21 mouse cellular contexts compared by ENCODE assay signal in genomic region chrX:52144491-52144890, GRCm38 (mm10). TPM values are rescaled to one million over a fixed set of nuclear protein-coding genes. Genes with fewer than 3 reads are reported as not detected.
DNase-seq lines count a peak whose midpoint lies in the region; ATAC-seq and TF ChIP-seq lines count a peak whose summit lies in the region.
"Had no signal": no experiment of that assay in that cellular context is flagged by ENCODE, and none has a peak within 500 bp of the region (broad histone marks: within the 10 kb centered on the region; RNA-seq: fewer than 3 reads in every experiment).

No protein-coding gene starts in this region.

- no peaks in the 10 kb centered on the region for H3K4me1 ChIP-seq in intestine, embryonic 16.5 days (ENCODE audit: control insufficient read depth, insufficient read depth, low read length)
- H3K4me1 ChIP-seq in intestine, embryonic 15.5 days (replicated peaks) = no peaks in the 10 kb centered on the region
- peaks cover 12% of the 10 kb centered on the region for H3K4me1 ChIP-seq in liver, adult 2 months (ENCODE audit: control insufficient read depth, insufficient read depth, low read length)
- H3K4me1 ChIP-seq in liver, embryonic 16.5 days (ENCODE audit: control insufficient read depth, low read depth, low read length) = no peaks in the 10 kb centered on the region; the same call in 1 of the 2 replicates
- H3K4me1 ChIP-seq: embryonic facial prominence, embryonic 13.5 days; forebrain, embryonic 12.5 days; heart, embryonic 15.5 days had no signal

- no peak for TF ChIP-seq POLR2A in liver, adult 2 months (IDR thresholded peaks at IDR 0.05; ENCODE audit: extremely low read depth, insufficient read depth, low read length)

- H3K4me3 ChIP-seq in intestine, embryonic 16.5 days (ENCODE audit: low read length) = no peak overlapping the region
- H3K4me3 ChIP-seq in intestine, embryonic 15.5 days (replicated peaks) = no peak overlapping the region
- H3K4me3 ChIP-seq in liver, adult 2 months (ENCODE audit: insufficient read depth, low read depth, low read length) = no peak overlapping the region; the same call in 1 of the 2 replicates
- no peak overlapping the region for H3K4me3 ChIP-seq in liver, embryonic 16.5 days (ENCODE audit: low read depth, low read length)
- H3K4me3 ChIP-seq: embryonic facial prominence, embryonic 13.5 days; forebrain, embryonic 12.5 days; heart, adult 2 months; heart, embryonic 15.5 days had no signal

- 0 out of 2 replicates have a peak overlapping the region, but pooled peaks have one; percentile 6 for H3K4me2 ChIP-seq in intestine, embryonic 16.5 days (ENCODE audit: low read depth, low read length)
- no peak overlapping the region for H3K4me2 ChIP-seq in intestine, embryonic 15.5 days (replicated peaks)
- H3K4me2 ChIP-seq in liver, embryonic 16.5 days (ENCODE audit: low read depth, low read length) = peak overlapping the region; percentile 12; the same call in 1 of the 2 replicates
- H3K4me2 ChIP-seq: embryonic facial prominence, embryonic 13.5 days; forebrain, embryonic 12.5 days; heart, embryonic 11.5 days; heart, embryonic 15.5 days had no signal

- TF ChIP-seq CTCF in liver, adult 2 months (IDR thresholded peaks at IDR 0.05; ENCODE audit: low read depth, low read length) = no peak

- no peaks in the 10 kb centered on the region for H3K27me3 ChIP-seq in intestine, embryonic 16.5 days (replicated peaks; ENCODE audit: control insufficient read depth, insufficient read depth, low read length)
- no peaks in the 10 kb centered on the region for H3K27me3 ChIP-seq in intestine, embryonic 15.5 days (replicated peaks)
- H3K27me3 ChIP-seq in liver, adult 2 months (ENCODE audit: control insufficient read depth, insufficient read depth, low read length) = no peaks in the 10 kb centered on the region
- no peaks in the 10 kb centered on the region for H3K27me3 ChIP-seq in liver, embryonic 16.5 days (ENCODE audit: control insufficient read depth, insufficient read depth, low read depth, low read length)
- H3K27me3 ChIP-seq: embryonic facial prominence, embryonic 13.5 days; forebrain, embryonic 12.5 days; heart, embryonic 15.5 days had no signal

- no peaks in the 10 kb centered on the region for H3K9me3 ChIP-seq in intestine, embryonic 16.5 days (ENCODE audit: control insufficient read depth, low read length)
- no peaks in the 10 kb centered on the region for H3K9me3 ChIP-seq in intestine, embryonic 15.5 days
- H3K9me3 ChIP-seq in liver, embryonic 16.5 days (replicated peaks; ENCODE audit: control insufficient read depth, low read length) = no peaks in the 10 kb centered on the region
- H3K9me3 ChIP-seq: embryonic facial prominence, embryonic 13.5 days; forebrain, embryonic 12.5 days; G1E; heart, embryonic 15.5 days had no signal

- peaks cover 14% of the 10 kb centered on the region; the same call in 1 of the 2 replicates for H3K79me2 ChIP-seq in liver, adult 2 months (ENCODE audit: control insufficient read depth, insufficient read depth, low read length)

- no peak overlapping the region for H3K9ac ChIP-seq in intestine, embryonic 16.5 days (ENCODE audit: low read depth, low read length)
- no peak overlapping the region for H3K9ac ChIP-seq in intestine, embryonic 15.5 days
- H3K9ac ChIP-seq in liver, adult 2 months (ENCODE audit: low read depth, low read length) = 0 out of 2 replicates have a peak overlapping the region, but pooled peaks have one; percentile 23
- no peak overlapping the region for H3K9ac ChIP-seq in liver, embryonic 16.5 days (ENCODE audit: low read depth, low read length)
- H3K9ac ChIP-seq: embryonic facial prominence, embryonic 13.5 days; forebrain, embryonic 12.5 days; heart, embryonic 15.5 days had no signal

- ATAC-seq in intestine, embryonic 16.5 days = no peak
- no peak for ATAC-seq in intestine, embryonic 15.5 days
- no peak for ATAC-seq in liver, embryonic 16.5 days (ENCODE audit: low read depth)
- ATAC-seq: CD4-positive, CD25-positive, alpha-beta regulatory T cell, adult 4 months; forebrain, embryonic 16.5 days had no signal

- WGBS in intestine, embryonic 16.5 days = 64% methylated on average over 7 of the region's 7 CpGs
- WGBS in intestine, embryonic 15.5 days = 56% methylated on average over 7 of the region's 7 CpGs
- 16% methylated on average over 7 of the region's 7 CpGs for WGBS in liver, adult 2 months
- 53% methylated on average over 7 of the region's 7 CpGs for WGBS in liver, embryonic 16.5 days (ENCODE audit: insufficient replicate concordance)

- H3K36me3 ChIP-seq in intestine, embryonic 16.5 days (ENCODE audit: control insufficient read depth, insufficient read depth, low read length) = no peaks in the 10 kb centered on the region
- no peaks in the 10 kb centered on the region for H3K36me3 ChIP-seq in intestine, embryonic 15.5 days
- no peaks in the 10 kb centered on the region; the same call in 1 of the 2 replicates for H3K36me3 ChIP-seq in liver, adult 2 months (ENCODE audit: control insufficient read depth, insufficient read depth, low read length)
- no peaks in the 10 kb centered on the region for H3K36me3 ChIP-seq in liver, embryonic 16.5 days (ENCODE audit: control insufficient read depth, insufficient read depth)
- H3K36me3 ChIP-seq: embryonic facial prominence, embryonic 13.5 days; forebrain, embryonic 12.5 days; heart, embryonic 15.5 days had no signal

- peak; percentile 75 for DNase-seq in liver, adult 2 months (ENCODE audit: extremely low read depth, low read depth, low spot score)
- DNase-seq in liver = no peak
- DNase-seq in layer of hippocampus, adult 8-10 months (ENCODE audit: low spot score in 2 of 2) = no peak
- DNase-seq in T-cell, adult 2 months (ENCODE audit: low spot score) = no peak
- DNase-seq: B cell, adult 2 months; cerebellum, adult 11-12 months; cerebellum, adult 9-10 months; cerebellum, postnatal 36 days; gastrocnemius, postnatal 10 days; heart, adult 2 months; heart, postnatal 14 days had no signal

- peak overlapping the region; percentile 59; the same call in 1 of the 2 replicates for H3K27ac ChIP-seq in intestine, embryonic 16.5 days (ENCODE audit: low read length)
- H3K27ac ChIP-seq in intestine, embryonic 15.5 days = no peak overlapping the region
- peak overlapping the region; percentile 94 for H3K27ac ChIP-seq in liver, adult 2 months (replicated peaks; ENCODE audit: insufficient read depth, low read depth, low read length)
- H3K27ac ChIP-seq in liver, embryonic 16.5 days (ENCODE audit: low read length) = no peak overlapping the region
- H3K27ac ChIP-seq: embryonic facial prominence, embryonic 13.5 days; forebrain, embryonic 12.5 days; heart, adult 2 months; heart, embryonic 15.5 days had no signal

RNA-seq across cellular contexts. Expression of gene Gpc4, which starts 20.6 kb away (rescaled TPM):
- polyA plus RNA-seq in intestine, embryonic 16.5 days (2015; fragmentation: Nextera tagmentation; extraction: Ambion mirVana) = 26.3 and 26.6 TPM in 2 replicates
- polyA plus RNA-seq in intestine, embryonic 15.5 days (2015; fragmentation: Nextera tagmentation; extraction: Ambion mirVana) = 23.1 and 25.8 TPM in 2 replicates
- 30.3 and 35.7 TPM in 2 replicates for total RNA-seq in liver, adult 2 months (2014; rRNA removed)
- 29.7 and 30.8 TPM in 2 replicates for polyA plus RNA-seq in liver, adult 2 months (2012; rRNA removed)
- 5.2 and 5.4 TPM in 2 replicates for polyA plus RNA-seq in liver, embryonic 16.5 days (2015; fragmentation: Nextera tagmentation; extraction: Ambion mirVana)
- 10 to 100 TPM; 45.6 to 52.9 (median 47.9) TPM for total RNA-seq in layer of hippocampus, adult 8-10 months (2022)
- polyA plus RNA-seq: CD4-positive, CD25-positive, alpha-beta regulatory T cell, adult 4 months had no signal

Comparison
In these comparisons a context has a peak if more than half of its experiments do, and no peak if none do; other contexts are left out.
1. H3K27ac ChIP-seq: peak in intestine, embryonic 16.5 days (single experiment) and liver, adult 2 months (single experiment); none in intestine, embryonic 15.5 days (single experiment) and liver, embryonic 16.5 days (single experiment).